8 mouse cellular contexts compared by ENCODE assay signal in the genomic region with DNA sequence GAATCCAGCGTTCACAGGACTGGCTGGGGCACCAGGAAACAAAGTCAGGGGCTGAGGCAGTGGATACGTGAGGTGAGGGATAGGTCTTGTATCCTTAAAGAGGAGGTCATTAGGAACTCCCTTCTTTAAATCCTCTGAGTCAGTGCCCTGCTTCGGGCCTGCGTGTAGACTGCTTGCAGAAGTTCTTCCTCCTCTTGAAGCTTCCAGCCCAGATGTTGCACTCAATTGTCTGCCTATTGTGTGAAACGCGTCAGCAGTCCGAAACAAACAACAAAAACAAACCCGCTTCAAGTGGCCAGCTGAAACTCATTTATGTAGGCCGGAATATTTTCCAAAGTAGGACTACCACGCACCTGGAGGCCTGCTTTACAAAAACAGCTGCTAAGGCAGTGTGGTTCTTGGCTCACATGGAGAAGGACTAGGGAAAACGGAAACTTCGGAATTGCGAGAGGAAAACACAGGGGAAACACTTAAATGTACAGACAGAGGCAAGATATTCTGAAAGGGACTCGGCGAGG. TPM values are rescaled to one million over a fixed set of nuclear protein-coding genes. Genes with fewer than 3 reads are reported as not detected.
DNase-seq lines count a peak whose midpoint lies in the region; ATAC-seq and TF ChIP-seq lines count a peak whose summit lies in the region.

No protein-coding gene starts in this region.

- DNase-seq in kidney, adult 9 months: no peak
- DNase-seq in embryonic facial prominence, embryonic 14.5 days (ENCODE audit: low spot score): peak; percentile 76
- DNase-seq in hindbrain, postnatal 0 days (ENCODE audit: low spot score): no peak
- no peak for DNase-seq in adrenal gland, adult 8-10 months
- no peak for DNase-seq in cerebellum, adult 11 months

- peaks cover 10% of the 10 kb centered on the region; the same call in 1 of the 2 replicates for H3K4me1 ChIP-seq in kidney, embryonic 14.5 days (ENCODE audit: control insufficient read depth, insufficient read depth, low read length)
- peaks cover 17% of the 10 kb centered on the region for H3K4me1 ChIP-seq in embryonic facial prominence, embryonic 14.5 days (ENCODE audit: control insufficient read depth, insufficient read depth, low read length)
- peaks cover 9% of the 10 kb centered on the region for H3K4me1 ChIP-seq in hindbrain, postnatal 0 days (ENCODE audit: insufficient read depth, low read length)
- peaks cover 20% of the 10 kb centered on the region for H3K4me1 ChIP-seq in midbrain, embryonic 15.5 days

- ATAC-seq in kidney, embryonic 14.5 days (ENCODE audit: low FRiP score, low TSS enrichment): no peak
- peak; percentile 47; the same call in 1 of the 2 replicates for ATAC-seq in embryonic facial prominence, embryonic 14.5 days (ENCODE audit: low read depth)
- no peak for ATAC-seq in hindbrain, postnatal 0 days
- ATAC-seq in midbrain, embryonic 15.5 days (replicated peaks): 0 out of 2 replicates have a peak, but pooled peaks have one; percentile 10
- ATAC-seq in monocyte, adult 5-6 weeks (replicated peaks; ENCODE audit: insufficient number of reproducible peaks, low FRiP score, low TSS enrichment, poor library complexity, severe bottlenecking): no peak

- 29% methylated on average over 15 of the region's 15 CpGs for WGBS in kidney, embryonic 14.5 days
- 12% methylated on average over 15 of the region's 15 CpGs for WGBS in embryonic facial prominence, embryonic 14.5 days
- WGBS in hindbrain, postnatal 0 days: 8% methylated on average over 15 of the region's 15 CpGs
- WGBS in midbrain, embryonic 15.5 days: 8% methylated on average over 15 of the region's 15 CpGs

- H3K27me3 ChIP-seq in kidney, embryonic 14.5 days (ENCODE audit: control insufficient read depth, insufficient read depth, low read length): no peaks in the 10 kb centered on the region
- H3K27me3 ChIP-seq in embryonic facial prominence, embryonic 14.5 days (replicated peaks; ENCODE audit: control insufficient read depth, insufficient read depth, low read length): no peaks in the 10 kb centered on the region
- H3K27me3 ChIP-seq in hindbrain, postnatal 0 days (ENCODE audit: insufficient read depth, low read length): no peaks in the 10 kb centered on the region
- no peaks in the 10 kb centered on the region for H3K27me3 ChIP-seq in midbrain, embryonic 15.5 days (replicated peaks)

- no peak for TF ChIP-seq CTCF in hindbrain, postnatal 0 days (IDR thresholded peaks at IDR 0.05; ENCODE audit: low read depth)

- H3K27ac ChIP-seq in kidney, embryonic 14.5 days (ENCODE audit: low read depth, low read length): no peak overlapping the region
- peak overlapping the region; percentile 67 for H3K27ac ChIP-seq in embryonic facial prominence, embryonic 14.5 days (replicated peaks; ENCODE audit: low read depth, low read length)
- H3K27ac ChIP-seq in hindbrain, postnatal 0 days: peak overlapping the region; percentile 85
- H3K27ac ChIP-seq in midbrain, embryonic 15.5 days: peak overlapping the region; percentile 86

- H3K36me3 ChIP-seq in kidney, embryonic 14.5 days (ENCODE audit: control insufficient read depth, insufficient read depth, low read length): no peaks in the 10 kb centered on the region
- H3K36me3 ChIP-seq in embryonic facial prominence, embryonic 14.5 days (ENCODE audit: control insufficient read depth, insufficient read depth, low read length): no peaks in the 10 kb centered on the region
- H3K36me3 ChIP-seq in hindbrain, postnatal 0 days (ENCODE audit: insufficient read depth, low read length): no peaks in the 10 kb centered on the region
- H3K36me3 ChIP-seq in midbrain, embryonic 15.5 days (replicated peaks): no peaks in the 10 kb centered on the region

- H3K9me3 ChIP-seq in kidney, embryonic 14.5 days (ENCODE audit: control insufficient read depth, low read length): no peaks in the 10 kb centered on the region
- no peaks in the 10 kb centered on the region for H3K9me3 ChIP-seq in embryonic facial prominence, embryonic 14.5 days (ENCODE audit: control insufficient read depth, low read length)
- no peaks in the 10 kb centered on the region for H3K9me3 ChIP-seq in hindbrain, postnatal 0 days (ENCODE audit: low read length)
- no peaks in the 10 kb centered on the region for H3K9me3 ChIP-seq in midbrain, embryonic 15.5 days

- H3K4me3 ChIP-seq in kidney, embryonic 14.5 days (ENCODE audit: low read length): peak overlapping the region; percentile 29
- peak overlapping the region; percentile 25 for H3K4me3 ChIP-seq in embryonic facial prominence, embryonic 14.5 days (ENCODE audit: low read depth, low read length)
- peak overlapping the region; percentile 30 for H3K4me3 ChIP-seq in hindbrain, postnatal 0 days (ENCODE audit: low read length)
- H3K4me3 ChIP-seq in midbrain, embryonic 15.5 days: peak overlapping the region; percentile 32

- peak overlapping the region; percentile 50 for H3K4me2 ChIP-seq in kidney, embryonic 14.5 days (replicated peaks; ENCODE audit: low read depth, low read length)
- H3K4me2 ChIP-seq in embryonic facial prominence, embryonic 14.5 days (ENCODE audit: low read depth, low read length): peak overlapping the region; percentile 54
- H3K4me2 ChIP-seq in hindbrain, postnatal 0 days (ENCODE audit: low read depth, low read length): peak overlapping the region; percentile 57
- peak overlapping the region; percentile 55 for H3K4me2 ChIP-seq in midbrain, embryonic 15.5 days

- peak overlapping the region; percentile 32; the same call in 1 of the 2 replicates for H3K9ac ChIP-seq in kidney, embryonic 14.5 days (ENCODE audit: low read depth, low read length)
- H3K9ac ChIP-seq in embryonic facial prominence, embryonic 14.5 days (ENCODE audit: low read depth, low read length): peak overlapping the region; percentile 50
- H3K9ac ChIP-seq in hindbrain, postnatal 0 days (replicated peaks; ENCODE audit: low read length): peak overlapping the region; percentile 51; the same call in 1 of the 2 replicates
- peak overlapping the region; percentile 13; the same call in 1 of the 2 replicates for H3K9ac ChIP-seq in midbrain, embryonic 15.5 days

RNA-seq across cellular contexts. Expression of gene Dars, which starts 55.6 kb away (rescaled TPM):
- polyA plus RNA-seq in kidney, embryonic 14.5 days (2014; fragmentation: Nextera tagmentation; extraction: Ambion mirVana): 108 and 150 TPM in 2 replicates
- polyA plus RNA-seq in embryonic facial prominence, embryonic 14.5 days (2014; fragmentation: Nextera tagmentation; extraction: Ambion mirVana): 97.8 and 104 TPM in 2 replicates
- 53.8 and 64.0 TPM in 2 replicates for total RNA-seq in hindbrain, postnatal 0 days (2014; rRNA removed)
- 130 and 139 TPM in 2 replicates for polyA plus RNA-seq in hindbrain, postnatal 0 days (2015; fragmentation: Nextera tagmentation; extraction: Ambion mirVana)
- 105 and 106 TPM in 2 replicates for polyA plus RNA-seq in midbrain, embryonic 15.5 days (2015; fragmentation: Nextera tagmentation; extraction: Ambion mirVana)
- 10 to 100 TPM; 92.5 to 99.9 (median 97.6) TPM for total RNA-seq in adrenal gland, adult 8-10 months (2022)
- 92.1 to 108 TPM (median 101 TPM) in 3 replicates for total RNA-seq in monocyte, adult 5-6 weeks (2017)

Comparison
In these comparisons a context has a peak if more than half of its experiments do, and no peak if none do; other contexts are left out.
1. ATAC-seq: peak in embryonic facial prominence, embryonic 14.5 days (single experiment) and midbrain, embryonic 15.5 days (single experiment); none in kidney, embryonic 14.5 days (single experiment), hindbrain, postnatal 0 days (single experiment) and monocyte, adult 5-6 weeks (single experiment).
2. Peak in every context shown above with its lines, with median percentiles within 50 percentile points of each other: H3K4me2 ChIP-seq, H3K4me3 ChIP-seq and H3K9ac ChIP-seq.